Mouse (Mus musculus) intestine, embryonic 14.5 days (tissue): ENCODE data around the gene Scamp4. TPM values are rescaled to one million over a fixed set of nuclear protein-coding genes. Genes with fewer than 3 reads are reported as not detected.
A peak's percentile ranks its signal among the peaks of the same experiment; 100 is the strongest.

Experiments
- ATAC-seq: fragments of 200-750 bp; cut with Nextera tagmentation; replicated peaks from 2 replicates; pipeline ENCODE4 v1.8.0; 2017; ENCODE audit warnings: low read depth, moderate number of reproducible peaks, moderate TSS enrichment, moderate library complexity; ENCODE audit not compliant: low FRiP score, low TSS enrichment
- DNase-seq: peaks from one replicate; pipeline ENCODE4 v3.0.0-alpha.2; 2018; ENCODE audit warnings: low spot score
- H3K27ac ChIP-seq: fragments of 300-500 bp; sonication (generic); 2 replicates; pipeline ENCODE4 v1.5.1; 2014; ENCODE audit warnings: low read depth, mild to moderate bottlenecking, control low read depth
- H3K27me3 ChIP-seq: fragments of 300-500 bp; sonication (generic); replicated peaks from 2 replicates; pipeline ENCODE4 v1.6.1; 2014; ENCODE audit warnings: low read length, control low read depth; ENCODE audit not compliant: control insufficient read depth, insufficient read depth
- H3K36me3 ChIP-seq: fragments of 300-500 bp; sonication (generic); 2 replicates; pipeline ENCODE4 v1.6.1; 2014; ENCODE audit warnings: low read length, control low read depth; ENCODE audit not compliant: control insufficient read depth, insufficient read depth
- H3K4me1 ChIP-seq: fragments of 300-500 bp; sonication (generic); replicated peaks from 2 replicates; pipeline ENCODE4 v1.6.1; 2014; ENCODE audit warnings: low read length, control low read depth, mixed read lengths; ENCODE audit not compliant: control insufficient read depth, insufficient read depth
- H3K4me2 ChIP-seq: fragments of 300-500 bp; sonication (generic); 2 replicates; pipeline ENCODE4 v1.6.1; 2014; ENCODE audit warnings: low read length
- H3K4me3 ChIP-seq: fragments of 300-500 bp; sonication (generic); 2 replicates; pipeline ENCODE4 v1.5.1; 2014; ENCODE audit warnings: low read depth, low read length, control low read depth, mixed read lengths
- H3K9ac ChIP-seq: fragments of 300-500 bp; sonication (generic); 2 replicates; pipeline ENCODE4 v1.6.1; 2014; ENCODE audit warnings: mild to moderate bottlenecking, low read length
- H3K9me3 ChIP-seq: fragments of 300-500 bp; sonication (generic); 2 replicates; pipeline ENCODE4 v1.6.1; 2016; ENCODE audit warnings: low read length, control low read depth; ENCODE audit not compliant: control insufficient read depth
- WGBS: fragments of 180-500 bp; shearing (Covaris S2); extraction: QIAGEN DNeasy Blood & Tissue Kit; methylation state at CpG from one replicate; pipeline ENCODE4 v1.1.7; 2014; 5-methylcytosine and 5-hydroxymethylcytosine counted together
- polyA plus RNA-seq: library from polyadenylated mRNA; unstranded; fragments of >200 nt; fragmentation: Nextera tagmentation; extraction: Ambion mirVana; gene quantifications from 2 replicates; pipeline ENCODE4 v1.2.1, GENCODE M21; 2014

The Scamp4 gene
- polyA plus RNA-seq, 1 experiment from 2014 or later = 108 TPM

DNA sequence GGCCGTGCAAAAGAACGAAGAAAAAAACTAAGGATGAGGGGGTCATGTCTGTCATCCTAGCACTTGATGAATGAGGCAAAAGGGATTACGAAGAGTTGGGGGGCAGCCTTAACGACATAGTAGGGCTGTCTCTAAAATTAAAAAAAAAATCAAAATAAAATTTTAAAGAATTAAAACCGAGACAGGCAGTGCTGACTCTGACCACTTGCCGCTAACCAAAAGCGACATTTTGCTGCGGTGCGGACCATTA, 18.9 kb downstream of the Scamp4 start:
- Histone ChIP-seq H3K27ac (peak overlapping the region; percentile 95), H3K36me3 (0 out of 2 replicates have a peak, but pooled peaks cover under 1% of the 10 kb centered on the region), H3K4me3 (peak overlapping the region; percentile 82), H3K9ac (peak overlapping the region; percentile 52), H3K4me1 (peaks cover 15% of the 10 kb centered on the region), H3K9me3 (no peaks in the 10 kb centered on the region), H3K4me2 (peak overlapping the region; percentile 86), H3K27me3 (no peaks in the 10 kb centered on the region)
- DNase-seq = no peak
- under 1% methylated on average over 9 of the region's 9 CpGs for WGBS
- ATAC-seq = no peak

DNA sequence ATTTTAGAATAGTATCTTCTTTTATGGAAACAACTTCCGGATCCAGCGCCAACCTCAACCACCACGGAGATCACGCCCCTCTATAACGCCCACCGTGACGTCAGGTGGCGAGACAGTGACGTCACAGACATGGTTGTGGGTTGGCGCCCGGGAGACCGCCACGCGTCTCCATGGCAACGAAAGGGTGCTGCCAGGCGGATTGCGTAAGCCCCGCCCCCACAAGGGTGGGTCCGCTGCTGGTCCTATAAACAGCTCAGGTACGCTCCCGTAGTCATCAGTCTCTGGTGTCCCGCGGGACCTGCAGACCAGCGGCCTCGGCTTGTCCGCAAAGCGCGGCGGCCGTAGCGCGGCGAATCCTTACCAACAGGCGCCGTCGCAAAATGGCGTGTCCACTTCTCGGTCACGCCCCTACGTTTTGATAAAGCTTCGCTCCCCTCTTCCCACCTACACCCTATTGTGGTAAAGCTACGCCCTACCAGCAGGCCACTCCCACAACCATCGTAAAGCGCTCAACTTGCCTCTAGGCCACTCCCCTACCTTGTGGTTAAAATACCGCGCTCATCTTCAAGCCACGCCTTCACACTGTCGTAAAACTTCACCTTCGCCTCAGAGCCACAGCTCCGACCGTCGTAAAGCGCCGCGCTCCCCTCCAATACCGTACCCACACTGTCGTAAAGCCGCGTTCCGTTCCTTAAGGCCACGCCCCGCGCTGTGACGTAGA, 19.4 kb downstream of the Scamp4 start:
- DNase-seq = peak; percentile 100
- Histone ChIP-seq H3K27me3 (no peaks in the 10 kb centered on the region), H3K27ac (peak overlapping the region; percentile 95), H3K9ac (peak overlapping the region; percentile 78), H3K4me1 (peaks cover 15% of the 10 kb centered on the region), H3K4me3 (peak overlapping the region; percentile 82), H3K36me3 (no peaks in the 10 kb centered on the region), H3K9me3 (no peaks in the 10 kb centered on the region), H3K4me2 (peak overlapping the region; percentile 86)
- WGBS = under 1% methylated on average over 64 of the region's 64 CpGs
- peak; percentile 94 for ATAC-seq

DNA sequence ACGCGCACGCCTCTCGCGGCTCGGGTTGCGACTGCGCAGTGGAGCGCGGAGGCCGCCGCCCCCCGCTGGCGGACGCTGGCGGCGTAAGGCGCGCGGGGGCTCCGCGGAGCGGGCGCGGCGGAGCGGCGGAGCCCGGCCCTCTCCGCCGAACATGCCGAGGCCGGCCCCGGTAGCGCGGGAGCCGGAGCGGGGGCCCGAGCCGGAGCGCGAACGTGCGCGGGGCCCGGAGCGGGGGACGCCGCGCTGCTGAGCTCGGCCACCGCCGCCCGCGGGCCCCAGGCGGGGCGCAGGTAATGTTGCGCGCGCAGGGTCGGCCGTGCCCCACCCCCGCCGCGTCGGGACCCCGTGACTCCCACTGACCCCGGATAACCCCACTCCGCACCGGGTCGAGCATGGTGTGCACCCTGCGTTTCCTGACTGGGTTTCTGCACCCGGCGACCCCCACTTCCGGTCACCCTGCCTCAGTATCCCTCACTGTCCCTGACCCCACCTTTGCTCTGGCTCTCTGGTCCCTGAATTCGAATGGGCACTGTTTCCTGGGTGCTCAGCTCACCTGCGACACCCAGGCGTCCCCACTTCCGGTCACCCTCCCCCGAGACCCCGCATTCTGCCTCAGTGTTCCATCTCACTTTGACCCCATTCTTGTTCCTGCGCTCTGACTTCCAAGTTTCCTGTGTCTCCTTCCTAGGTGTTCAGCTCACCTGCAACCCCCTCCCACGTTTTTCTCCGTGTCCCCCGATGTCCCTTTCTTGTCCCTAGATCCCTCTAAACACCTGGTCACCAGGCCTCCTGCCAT, 20.2 kb downstream of the Scamp4 start, which contains the start of gene Csnk1g2:
TSS of gene Csnk1g2 (plus strand) at position 178 of the 796 bp plus-strand sequence.
- Histone ChIP-seq H3K4me1 (peaks cover 22% of the 10 kb centered on the region), H3K9ac (peak within 1 kb of the TSS; percentile 78), H3K4me3 (peak within 1 kb of the TSS; percentile 82), H3K9me3 (no peaks in the 10 kb centered on the region), H3K27ac (peak within 1 kb of the TSS; percentile 95), H3K36me3 (no peaks in the 10 kb centered on the region), H3K4me2 (peak within 1 kb of the TSS; percentile 98), H3K27me3 (no peaks in the 10 kb centered on the region)
- ATAC-seq (peak; percentile 29), DNase-seq (no peak)
- under 1% methylated on average over 85 of the region's 85 CpGs for WGBS

DNA sequence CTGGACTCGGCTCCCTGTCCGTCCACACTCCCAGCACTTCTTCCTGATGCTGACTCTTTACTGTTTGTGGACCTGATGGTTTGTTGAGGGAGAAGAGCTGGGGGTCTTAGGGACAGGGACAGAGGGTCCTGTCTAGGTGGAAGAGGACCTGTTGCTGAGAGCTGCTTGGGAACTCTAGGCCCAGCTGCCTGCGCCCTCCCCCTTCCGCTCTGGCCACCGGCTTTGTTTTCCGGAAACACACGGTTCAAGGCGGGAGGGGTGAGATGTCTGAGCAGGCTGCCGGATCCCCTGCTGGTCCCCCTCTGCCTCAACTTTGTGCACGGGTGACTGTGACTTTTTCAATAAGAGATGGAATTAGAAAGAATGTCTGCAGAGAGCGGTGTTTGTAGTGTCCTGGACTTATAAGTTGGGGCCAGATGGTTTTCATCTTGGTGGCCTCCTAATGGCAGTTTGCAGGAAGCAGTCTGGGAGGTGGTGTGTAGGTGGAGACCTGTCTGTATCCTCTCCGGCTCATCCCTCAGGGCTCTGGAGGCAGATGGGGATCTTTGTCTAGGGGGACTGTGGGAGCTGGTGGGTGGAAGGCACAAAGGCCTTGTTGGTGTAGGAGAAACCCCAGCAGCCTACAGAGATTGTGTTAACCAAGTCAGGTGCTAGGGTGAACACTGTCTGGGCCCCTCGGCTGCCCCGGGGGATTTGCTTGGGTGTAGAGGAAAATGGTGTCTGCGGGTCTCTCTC, 21.0 kb downstream of the Scamp4 start:
- no peaks in the 10 kb centered on the region for H3K36me3 ChIP-seq
- ATAC-seq (no peak), DNase-seq (peak; percentile 78)
- H3K4me3 ChIP-seq = peak overlapping the region; percentile 82
- H3K4me1 ChIP-seq = peaks cover 23% of the 10 kb centered on the region
- peak overlapping the region; percentile 98 for H3K4me2 ChIP-seq
- WGBS = 11% methylated on average over 15 of the region's 15 CpGs
- peak overlapping the region; percentile 78 for H3K9ac ChIP-seq
- no peaks in the 10 kb centered on the region for H3K27me3 ChIP-seq
- no peaks in the 10 kb centered on the region for H3K9me3 ChIP-seq
- H3K27ac ChIP-seq = peak overlapping the region; percentile 95

DNA sequence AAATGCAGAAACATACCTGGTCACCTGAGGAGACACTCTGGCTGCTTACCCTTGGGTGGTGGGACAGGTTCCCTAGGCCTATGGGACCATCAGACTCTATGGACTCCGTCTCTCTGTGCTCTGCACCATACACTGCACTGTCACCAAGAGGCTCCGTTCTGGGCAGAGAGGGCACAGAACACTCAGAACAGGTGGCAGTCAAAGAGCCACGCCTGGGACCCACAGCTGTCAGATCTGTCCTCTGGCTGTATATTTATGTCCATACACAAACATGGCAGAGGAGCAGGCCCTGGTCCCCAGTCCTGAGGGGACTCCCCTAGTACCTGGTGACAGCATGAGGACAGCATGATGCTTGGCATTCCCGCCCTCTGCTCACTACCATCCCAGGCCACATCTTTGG, 23.1 kb downstream of the Scamp4 start:
- Histone ChIP-seq H3K36me3 (0 out of 2 replicates have a peak, but pooled peaks cover 5% of the 10 kb centered on the region), H3K4me3 (no peak overlapping the region), H3K27me3 (no peaks in the 10 kb centered on the region), H3K27ac (no peak overlapping the region), H3K9ac (no peak overlapping the region), H3K4me2 (no peak overlapping the region), H3K4me1 (peaks cover 23% of the 10 kb centered on the region), H3K9me3 (no peaks in the 10 kb centered on the region)
- ATAC-seq (no peak), DNase-seq (no peak)
- WGBS = 89% methylated on average over 4 of the region's 4 CpGs

DNA sequence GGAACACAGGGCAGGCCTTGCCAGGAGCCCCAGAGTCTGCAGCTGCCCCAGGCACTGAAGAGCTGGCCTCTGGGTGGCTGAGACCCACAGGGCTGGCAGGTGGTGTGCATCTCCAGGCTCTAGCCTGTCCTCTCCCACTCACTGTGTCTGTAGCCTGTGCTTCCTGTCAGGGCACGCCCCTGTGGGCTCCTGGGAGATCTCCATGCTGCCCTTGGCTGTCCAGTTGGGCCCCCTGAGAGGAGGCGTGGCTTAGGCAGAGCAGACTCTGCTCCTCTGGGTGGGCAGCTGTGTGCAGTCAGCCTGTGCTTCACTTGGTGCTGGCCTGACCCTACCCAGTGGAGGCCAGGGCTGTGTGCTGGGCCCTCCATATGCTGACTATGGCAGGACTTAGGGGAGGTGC, 25.0 kb downstream of the Scamp4 start:
- H3K27ac ChIP-seq = peak overlapping the region; percentile 47; the same call in 1 of the 2 replicates
- H3K9me3 ChIP-seq = no peaks in the 10 kb centered on the region
- no peak overlapping the region for H3K4me2 ChIP-seq
- no peak for DNase-seq
- H3K4me3 ChIP-seq = no peak overlapping the region
- no peak overlapping the region for H3K9ac ChIP-seq
- ATAC-seq = peak; percentile 47
- WGBS = 16% methylated on average over 2 of the region's 2 CpGs
- 0 out of 2 replicates have a peak, but pooled peaks cover 14% of the 10 kb centered on the region for H3K36me3 ChIP-seq
- H3K27me3 ChIP-seq = no peaks in the 10 kb centered on the region
- peaks cover 19% of the 10 kb centered on the region for H3K4me1 ChIP-seq

DNA sequence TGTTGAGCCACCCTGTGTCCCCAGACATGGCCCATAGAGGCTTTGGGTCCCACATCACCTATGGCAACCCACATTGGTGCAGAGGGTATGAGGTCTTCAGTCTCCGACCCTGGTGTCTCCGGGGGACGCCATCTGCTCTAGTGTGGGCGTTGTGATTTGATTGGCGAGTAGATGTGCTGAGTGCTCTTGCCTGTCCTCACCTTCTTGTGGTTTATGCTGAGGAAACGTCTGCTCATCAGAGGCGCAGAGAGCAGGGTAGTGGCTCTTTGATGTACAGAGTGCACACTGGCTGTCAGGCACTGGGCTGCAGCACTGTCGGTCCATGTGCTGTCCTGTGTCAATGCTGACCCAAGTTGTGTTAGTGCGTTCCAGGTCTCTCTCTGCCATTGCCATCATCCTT, 26.3 kb downstream of the Scamp4 start:
- no peak for ATAC-seq
- Histone ChIP-seq H3K9ac (no peak overlapping the region), H3K4me1 (peaks cover 17% of the 10 kb centered on the region), H3K36me3 (peaks cover 16% of the 10 kb centered on the region; the same call in 1 of the 2 replicates), H3K9me3 (no peaks in the 10 kb centered on the region), H3K27ac (no peak overlapping the region), H3K4me3 (no peak overlapping the region), H3K27me3 (no peaks in the 10 kb centered on the region), H3K4me2 (no peak overlapping the region)
- WGBS = 84% methylated on average over 9 of the region's 9 CpGs
- no peak for DNase-seq

DNA sequence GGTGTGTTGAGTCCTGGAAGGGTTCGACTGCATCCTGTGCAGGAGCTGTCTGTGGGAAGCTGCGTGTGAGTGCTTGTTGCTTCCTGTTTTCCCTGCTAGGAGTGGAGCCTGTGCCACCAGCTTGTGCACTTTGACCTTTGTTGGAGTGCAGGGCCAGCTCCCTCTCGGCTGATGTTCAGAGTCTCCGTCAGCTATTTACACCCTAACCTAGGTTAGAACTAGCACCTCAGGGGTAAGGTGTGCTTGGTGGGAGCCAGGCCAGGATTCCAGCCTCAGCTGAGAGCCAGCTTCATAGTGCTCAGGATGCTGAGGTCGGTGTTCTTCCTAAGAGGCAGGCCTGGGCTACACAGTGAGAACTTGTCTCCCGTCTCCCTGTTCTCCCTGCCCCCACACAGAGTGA, 32.7 kb downstream of the Scamp4 start:
- no peak for DNase-seq
- Histone ChIP-seq H3K9me3 (no peaks in the 10 kb centered on the region), H3K4me3 (no peak overlapping the region), H3K4me2 (no peak overlapping the region), H3K27ac (no peak overlapping the region), H3K27me3 (no peaks in the 10 kb centered on the region), H3K9ac (no peak overlapping the region), H3K36me3 (peaks cover 76% of the 10 kb centered on the region), H3K4me1 (no peaks in the 10 kb centered on the region)
- no peak for ATAC-seq
- 73% methylated on average over 6 of the region's 6 CpGs for WGBS
